Mouse (Mus musculus): ENCODE results near the gene Klhdc3.

The Klhdc3 gene

GRCm38 (mm10) chr17:46656054-46656453 lies 24.7 kb downstream of the Klhdc3 start:
- DNase-seq (ENCODE audit: low spot score): no peak

GRCm38 (mm10) chr17:46651755-46652547 lies 28.8 kb downstream of the Klhdc3 start:
- DNase-seq (ENCODE audit: low spot score): no peak

- no peak for DNase-seq (ENCODE audit: low spot score)
Measured at GRCm38 (mm10) chr17:46651292-46651691, 29.4 kb downstream of the Klhdc3 start.

GRCm38 (mm10) chr17:46650232-46651031 lies 30.3 kb downstream of the Klhdc3 start, which contains the start of gene Cul7:
Cul7 (plus strand) TSS chr17:46650337.
- peak; percentile 53 for DNase-seq (ENCODE audit: low spot score)

- no peak for DNase-seq (ENCODE audit: low spot score)
Measured at GRCm38 (mm10) chr17:46649811-46650210, 30.9 kb downstream of the Klhdc3 start.

- DNase-seq (ENCODE audit: low spot score): no peak
Measured at GRCm38 (mm10) chr17:46648436-46648835, 32.3 kb downstream of the Klhdc3 start.

- DNase-seq (ENCODE audit: low spot score): no peak
Measured at GRCm38 (mm10) chr17:46647279-46647678, 33.4 kb downstream of the Klhdc3 start.

- DNase-seq (ENCODE audit: low spot score): no peak
Measured at GRCm38 (mm10) chr17:46646322-46646662, 34.4 kb downstream of the Klhdc3 start.

- DNase-seq (ENCODE audit: low spot score): peak; percentile 97
Measured at GRCm38 (mm10) chr17:46645561-46646321, 35.0 kb downstream of the Klhdc3 start, which contains the start of the genes Klc4 and Mrpl2. Klc4 (minus strand) TSS chr17:46646022. Mrpl2 (plus strand) TSS chr17:46646229.

- DNase-seq (ENCODE audit: low spot score): no peak
Measured at GRCm38 (mm10) chr17:46644916-46645475, 35.7 kb downstream of the Klhdc3 start.

GRCm38 (mm10) chr17:46644152-46644805 lies 36.4 kb downstream of the Klhdc3 start:
- DNase-seq (ENCODE audit: low spot score): no peak

- no peak for DNase-seq (ENCODE audit: low spot score)
Measured at GRCm38 (mm10) chr17:46642060-46642459, 38.7 kb downstream of the Klhdc3 start.

GRCm38 (mm10) chr17:46639929-46640328 lies 40.8 kb downstream of the Klhdc3 start:
- DNase-seq (ENCODE audit: low spot score): no peak

GRCm38 (mm10) chr17:46636831-46637523 lies 43.7 kb downstream of the Klhdc3 start:
- DNase-seq (ENCODE audit: low spot score): no peak

GRCm38 (mm10) chr17:46629685-46630441 lies 50.9 kb downstream of the Klhdc3 start:
- no peak for DNase-seq (ENCODE audit: low spot score)

- no peak for DNase-seq (ENCODE audit: low spot score)
Measured at GRCm38 (mm10) chr17:46628791-46629684, 51.7 kb downstream of the Klhdc3 start, which contains the start of gene Ptk7. Ptk7 (minus strand) TSS chr17:46629504.

- DNase-seq (ENCODE audit: low spot score): no peak
Measured at GRCm38 (mm10) chr17:46628471-46628790, 52.3 kb downstream of the Klhdc3 start.

- no peak for DNase-seq (ENCODE audit: low spot score)
Measured at GRCm38 (mm10) chr17:46627409-46627808, 53.3 kb downstream of the Klhdc3 start.

- DNase-seq (ENCODE audit: low spot score): no peak
Measured at GRCm38 (mm10) chr17:46624598-46624997, 56.1 kb downstream of the Klhdc3 start.
